Mouse (Mus musculus) ES-E14 (cell line): ENCODE results near the gene Noa1. TPM values are rescaled to one million over a fixed set of nuclear protein-coding genes. Genes with fewer than 3 reads are reported as not detected.

Experiments used
- DNase-seq: peaks from one replicate; pipeline ENCODE4 v3.0.0-alpha.2; 2013; ENCODE audit warnings: low read depth, low spot score
- H3K27ac ChIP-seq: 2 replicates; pipeline ENCODE4 v1.5.1; 2012; ENCODE audit warnings: low read depth, mild to moderate bottlenecking, low read length, moderate library complexity, mixed read lengths; ENCODE audit not compliant: poor library complexity, insufficient read depth, severe bottlenecking
- H3K36me3 ChIP-seq: 2 replicates; pipeline ENCODE4 v1.6.1; 2012; ENCODE audit warnings: mild to moderate bottlenecking, low read length, moderate library complexity, mixed read lengths; ENCODE audit not compliant: control insufficient read depth, poor library complexity, insufficient read depth, severe bottlenecking
- H3K4me1 ChIP-seq, 2 experiments: fragments of 150-350 bp in 1 of 2; sonication (generic) in 1 of 2; 2 replicates each; pipeline ENCODE4 v1.6.1; 2012; ENCODE audit warnings: low read length in 2 of 2, mild to moderate bottlenecking in 1 of 2, mixed read lengths in 1 of 2; ENCODE audit not compliant: control insufficient read depth in 2 of 2, insufficient read depth in 2 of 2, poor library complexity in 1 of 2
- H3K4me3 ChIP-seq, 2 experiments: fragments of 150-350 bp in 1 of 2; sonication (generic) in 1 of 2; 2 replicates each; pipeline ENCODE4 v1.5.1; 2012; ENCODE audit warnings: low read length in 2 of 2, low read depth in 1 of 2, mild to moderate bottlenecking in 1 of 2, mixed read lengths in 1 of 2; ENCODE audit not compliant: insufficient read depth in 1 of 2, poor library complexity in 1 of 2, severe bottlenecking in 1 of 2
- H3K9ac ChIP-seq: 2 replicates; pipeline ENCODE4 v1.6.1; 2012; ENCODE audit warnings: low read depth, mild to moderate bottlenecking, low read length, mixed read lengths; ENCODE audit not compliant: poor library complexity, insufficient read depth, severe bottlenecking
- H3K9me3 ChIP-seq: fragments of 150-350 bp; sonication (generic); 2 replicates; pipeline ENCODE4 v1.6.1; 2012; ENCODE audit warnings: low read depth, mild to moderate bottlenecking, low read length; ENCODE audit not compliant: control insufficient read depth, insufficient read depth
- CHD2 ChIP-seq: IDR thresholded peaks from 2 replicates; pipeline ENCODE4 v1.6.1; 2014; ENCODE audit warnings: mild to moderate bottlenecking, low read depth, low read length, inconsistent platforms
- HCFC1 ChIP-seq: IDR thresholded peaks from 2 replicates; pipeline ENCODE4 v1.6.1; 2012; ENCODE audit warnings: low read length, inconsistent platforms, borderline replicate concordance; ENCODE audit not compliant: insufficient read depth
- MAFK ChIP-seq: IDR thresholded peaks from 2 replicates; pipeline ENCODE4 v1.6.1; 2014; ENCODE audit warnings: mild to moderate bottlenecking, low read depth, low read length, inconsistent platforms; ENCODE audit not compliant: insufficient read depth
- ZC3H11A ChIP-seq: IDR thresholded peaks from 2 replicates; pipeline ENCODE4 v1.6.1; 2012; ENCODE audit warnings: low read depth, mild to moderate bottlenecking, inconsistent platforms, low read length, borderline replicate concordance
- ZNF384 ChIP-seq: IDR thresholded peaks from 2 replicates; pipeline ENCODE4 v1.6.1; 2012; ENCODE audit warnings: low read depth, low read length, inconsistent platforms
- in situ Hi-C, 2 experiments: fragments of 600-800 bp; cut with MboI; formaldehyde crosslinking; loops; one replicate each; pipeline ENCODE4 v1.15.1; 2025; ENCODE audit warnings: low sequenced_read_pairs in 2 of 2, inconsistent platforms in 1 of 2; ENCODE audit not compliant: unreplicated experiment in 2 of 2
- total RNA-seq: library from RNA; depleted of rRNA; stranded (reverse); fragments of 300-350 nt; gene quantifications from 2 replicates; pipeline ENCODE4 v1.2.3, GENCODE M21; 2012

The Noa1 gene
- total RNA-seq, 1 experiment, result 30.8 TPM

DNA sequence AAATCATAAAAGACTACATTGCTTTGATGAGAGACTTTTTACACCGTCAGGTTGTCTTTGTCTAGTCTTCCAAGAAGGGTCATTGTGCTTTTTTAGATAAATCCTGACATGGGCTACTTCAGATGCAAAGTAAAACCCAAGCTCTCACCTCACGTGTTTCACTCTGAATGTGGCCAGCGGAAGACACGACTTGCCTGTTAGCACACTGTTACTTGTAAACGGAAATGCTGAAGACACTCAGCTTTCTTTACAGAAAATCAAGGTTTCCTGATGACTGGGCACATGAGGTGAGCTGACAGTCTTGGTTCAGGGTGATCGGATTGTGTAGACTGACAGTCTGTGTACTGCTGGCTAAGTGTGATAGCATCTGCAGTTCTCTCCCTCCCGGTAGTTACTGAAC, 24.2 kb downstream of the Noa1 start:
- Histone ChIP-seq H3K4me3 (no peak overlapping the region), H3K27ac (no peak overlapping the region), H3K4me1 (peaks cover 0 to 13% of the 10 kb centered on the region in 2 experiments; a peak in 2 of 4 replicates), H3K9ac (no peak overlapping the region), H3K9me3 (no peaks in the 10 kb centered on the region), H3K36me3 (peaks cover 60% of the 10 kb centered on the region)
- in situ Hi-C loops, result no loop called here
- no peak for TF ChIP-seq ZNF384
- no peak for TF ChIP-seq HCFC1
- TF ChIP-seq ZC3H11A, result no peak
- no peak for TF ChIP-seq MAFK
- no peak for TF ChIP-seq CHD2
- DNase-seq, result no peak

DNA sequence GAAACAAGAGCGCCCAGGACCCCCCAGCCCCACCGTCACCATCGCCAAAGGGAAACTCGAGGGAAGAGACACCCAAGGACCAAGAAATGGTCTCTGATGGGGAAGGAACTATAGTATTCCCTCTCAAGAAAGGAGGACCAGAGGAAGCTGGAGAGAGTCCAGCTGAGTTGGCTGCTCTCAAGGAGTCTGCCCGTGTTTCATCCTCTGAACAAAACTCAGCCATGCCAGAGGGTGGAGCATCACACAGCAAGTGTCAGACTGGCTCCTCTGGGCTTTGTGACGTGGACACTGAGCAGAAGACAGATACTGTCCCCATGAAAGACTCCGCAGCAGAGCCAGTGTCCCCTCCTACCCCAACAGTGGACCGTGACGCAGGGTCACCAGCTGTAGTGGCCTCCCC, 27.6 kb downstream of the Noa1 start:
- no peak overlapping the region for H3K27ac ChIP-seq
- TF ChIP-seq ZC3H11A (no peak), ZNF384 (no peak), HCFC1 (no peak), CHD2 (no peak), MAFK (no peak)
- in situ Hi-C loops, result no loop called here
- H3K4me1 ChIP-seq, result peaks cover 2 to 13% of the 10 kb centered on the region in 2 experiments; a peak in 2 of 4 replicates
- no peak overlapping the region for H3K9ac ChIP-seq
- peak overlapping the region in 1 of 2 experiments; percentile 27; a peak in 1 of 4 replicates for H3K4me3 ChIP-seq
- H3K9me3 ChIP-seq, result no peaks in the 10 kb centered on the region
- peaks cover 51% of the 10 kb centered on the region for H3K36me3 ChIP-seq
- no peak for DNase-seq

DNA sequence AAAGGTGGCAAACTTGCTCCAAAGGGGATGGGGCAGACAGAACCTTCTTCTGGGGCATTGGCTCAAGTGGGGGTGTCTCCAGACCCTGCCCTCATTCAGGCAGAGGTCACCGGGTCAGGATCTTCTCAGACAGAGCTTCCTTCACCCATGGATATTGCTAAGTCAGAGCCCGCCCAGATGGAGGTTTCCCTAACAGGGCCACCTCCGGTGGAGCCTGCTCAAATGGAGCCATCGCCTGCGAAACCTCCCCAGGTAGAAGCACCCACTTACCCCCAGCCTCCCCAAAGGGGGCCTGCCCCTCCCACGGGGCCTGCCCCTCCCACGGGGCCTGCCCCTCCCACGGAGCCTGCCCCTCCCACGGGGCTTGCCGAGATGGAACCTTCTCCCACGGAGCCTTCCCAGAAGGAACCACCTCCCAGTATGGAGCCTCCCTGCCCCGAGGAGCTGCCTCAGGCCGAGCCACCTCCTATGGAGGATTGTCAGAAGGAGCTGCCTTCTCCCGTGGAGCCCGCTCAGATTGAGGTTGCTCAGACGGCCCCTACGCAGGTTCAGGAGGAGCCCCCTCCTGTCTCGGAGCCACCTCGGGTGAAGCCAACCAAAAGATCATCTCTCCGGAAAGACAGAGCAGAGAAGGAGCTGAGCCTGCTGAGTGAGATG, 28.2 kb downstream of the Noa1 start:
- in situ Hi-C loops, result no loop called here
- Histone ChIP-seq H3K36me3 (peaks cover 53% of the 10 kb centered on the region), H3K9me3 (no peaks in the 10 kb centered on the region), H3K27ac (no peak overlapping the region), H3K4me3 (peak overlapping the region; percentile 11 to 27; a peak in 3 of 4 replicates), H3K9ac (no peak overlapping the region), H3K4me1 (peaks cover 2 to 13% of the 10 kb centered on the region in 2 experiments; a peak in 2 of 4 replicates)
- no peak for DNase-seq
- TF ChIP-seq MAFK (no peak), CHD2 (no peak), ZC3H11A (no peak), ZNF384 (no peak), HCFC1 (no peak)

DNA sequence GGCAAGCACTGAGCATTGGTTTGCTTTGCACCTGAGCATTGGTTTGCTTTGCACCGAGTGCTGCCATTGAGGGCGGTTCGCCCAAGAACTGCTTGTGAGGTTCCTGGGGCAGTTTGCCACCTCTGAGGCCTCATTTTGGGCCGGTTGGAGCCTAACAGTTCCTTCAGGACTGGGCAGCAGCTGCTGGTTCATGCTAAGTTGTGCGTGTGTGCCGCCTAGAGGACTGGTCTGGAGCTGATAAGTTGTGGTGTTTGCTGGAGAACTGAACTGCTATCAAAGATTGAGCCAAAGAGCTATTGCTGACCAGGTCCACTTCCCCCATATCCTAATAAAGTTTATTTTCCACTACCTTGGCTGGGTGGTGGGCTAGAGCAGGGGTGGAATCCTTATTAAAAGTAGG, 32.7 kb downstream of the Noa1 start:
- H3K4me1 ChIP-seq, result peaks cover 4 to 19% of the 10 kb centered on the region in 2 experiments; a peak in 3 of 4 replicates
- TF ChIP-seq ZC3H11A (no peak), ZNF384 (no peak), CHD2 (no peak), HCFC1 (no peak), MAFK (no peak)
- no peaks in the 10 kb centered on the region for H3K9me3 ChIP-seq
- in situ Hi-C loops, result no loop called here
- no peak overlapping the region for H3K4me3 ChIP-seq
- no peak for DNase-seq
- H3K36me3 ChIP-seq, result peaks cover 60% of the 10 kb centered on the region
- H3K9ac ChIP-seq, result no peak overlapping the region
- no peak overlapping the region for H3K27ac ChIP-seq
